Mouse (Mus musculus) layer of hippocampus, postnatal 36 days (tissue): ENCODE results near the gene Gm28557. TPM values are rescaled to one million over a fixed set of nuclear protein-coding genes. Genes with fewer than 3 reads are reported as not detected.
"Not testable (repeated sequence)": the region's sequence is repeated elsewhere in the genome, so short reads cannot be mapped to it uniquely, and the experiment has no call there.

ENCODE experiments used
- DNase-seq, 2 experiments: peaks; one replicate each; pipeline ENCODE4 v3.0.0; 2022
- total RNA-seq, 2 experiments: library from RNA; stranded (reverse); gene quantifications; 2 replicates each; pipeline ENCODE4 v1.2.3; 2021

Gm28557 gene
- 1 to 10 TPM; 2.3 to 2.5 TPM for total RNA-seq

DNA sequence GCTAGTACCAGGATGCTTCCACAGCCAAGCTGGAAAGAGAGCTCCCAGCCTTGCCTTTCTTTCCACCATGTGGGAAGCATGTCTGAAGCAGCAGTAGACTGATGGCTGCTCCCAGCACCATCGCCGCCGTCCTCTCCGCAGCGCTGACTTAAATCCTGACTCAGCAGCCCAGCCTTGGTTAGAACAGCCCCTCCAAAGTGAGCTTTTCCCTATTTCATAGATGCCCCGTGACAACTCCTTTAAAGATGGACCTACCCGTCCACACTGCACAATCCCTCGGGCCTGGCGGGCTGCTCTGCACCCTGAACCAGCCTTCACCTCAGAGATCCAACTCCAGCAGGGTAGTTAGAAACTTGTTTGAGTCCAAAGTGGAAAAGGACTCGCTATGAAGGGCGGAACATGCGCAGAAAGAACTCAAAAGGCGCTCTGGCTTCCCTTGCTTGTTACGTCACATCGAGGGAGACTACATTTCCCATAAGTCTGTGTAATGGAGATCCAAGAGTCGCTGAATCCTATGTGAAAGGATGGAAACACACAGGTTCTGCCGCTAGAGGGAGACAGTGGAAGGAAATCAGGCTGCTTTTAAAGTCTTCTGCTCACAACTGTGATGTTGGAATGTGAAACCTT, at the start of gene Gm28557:
Gene Gm28557, minus strand, starts transcription at position 411 of the 627 bp plus-strand sequence.
- DNase-seq, result peak; percentile 84 to 86

GRCm38 (mm10) chr13:67128038-67128721, 19.8 kb upstream of the Gm28557 start:
- DNase-seq, result peak; percentile 85 to 87

DNA sequence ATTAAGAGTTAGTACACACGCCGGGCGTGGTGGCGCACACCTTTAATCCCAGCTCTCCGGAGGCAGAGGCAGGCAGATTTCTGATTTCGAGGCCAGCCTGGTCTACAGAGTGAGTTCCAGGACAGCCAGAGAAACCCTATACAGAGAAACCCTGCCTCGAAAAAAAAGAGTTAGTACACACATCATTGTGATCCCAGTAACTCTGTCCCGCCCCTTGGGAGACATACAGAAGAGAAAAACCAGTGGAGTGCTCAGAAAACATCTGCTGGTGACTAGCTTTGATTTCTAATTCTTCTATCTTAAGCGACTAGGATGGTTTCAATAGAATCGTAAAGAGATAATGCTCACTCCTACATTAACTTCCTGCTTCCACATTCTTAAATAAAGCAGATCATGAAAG, 19.1 kb upstream of the Gm28557 start:
- not testable (repeated sequence) for DNase-seq

DNA sequence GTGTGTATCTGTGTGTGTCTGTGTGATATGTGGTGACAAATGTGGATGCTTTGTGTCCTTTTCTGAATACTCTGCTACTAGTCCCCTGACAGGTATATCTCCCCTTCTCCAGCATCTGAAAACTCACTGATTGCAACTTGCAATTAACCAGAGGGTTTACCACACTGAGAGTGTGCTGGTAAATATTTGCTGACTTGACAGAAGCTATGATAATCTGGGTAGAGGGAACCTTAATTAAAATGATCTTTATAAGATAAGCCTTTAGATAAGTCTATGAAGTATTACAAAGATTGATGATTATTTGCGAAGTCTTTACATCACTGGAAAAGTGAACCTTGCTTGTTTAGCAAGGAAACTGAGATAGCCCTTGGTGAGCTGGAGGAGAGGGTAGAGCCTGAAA, 16.1 kb upstream of the Gm28557 start:
- no peak for DNase-seq

GRCm38 (mm10) chr13:67121360-67121759, 13.0 kb upstream of the Gm28557 start, which contains the start of gene Zfp759:
Zfp759 (plus strand) TSS chr13:67121660.
- not testable (repeated sequence) for DNase-seq

DNA sequence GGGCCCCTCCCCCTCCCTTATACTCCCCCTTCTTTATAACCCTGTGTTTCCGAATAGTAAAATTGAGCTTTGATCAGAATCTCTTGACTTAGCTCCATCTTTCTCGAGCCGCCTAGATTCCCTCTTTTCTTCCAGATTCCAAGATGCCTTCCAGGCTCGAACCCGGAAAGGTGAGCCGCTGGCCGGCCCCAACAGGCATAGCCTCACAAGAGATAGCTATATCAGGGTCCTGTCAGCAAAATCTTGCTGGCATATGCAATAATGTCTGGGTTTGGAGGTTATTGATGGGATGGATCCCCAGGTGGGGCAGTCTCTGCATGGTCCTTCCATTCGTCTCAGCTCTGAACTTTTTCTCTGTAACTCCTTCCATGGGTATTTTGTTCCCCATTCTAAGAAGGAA, 7.8 kb upstream of the Gm28557 start, which contains the start of gene Rslcan18:
Gene Rslcan18, minus strand, starts transcription at position 101 of the 400 bp plus-strand sequence.
- DNase-seq, result not testable (repeated sequence)

- DNase-seq, result no peak
These were observed 4.9 kb upstream of the Gm28557 start for GRCm38 (mm10) chr13:67113287-67113686.

DNA sequence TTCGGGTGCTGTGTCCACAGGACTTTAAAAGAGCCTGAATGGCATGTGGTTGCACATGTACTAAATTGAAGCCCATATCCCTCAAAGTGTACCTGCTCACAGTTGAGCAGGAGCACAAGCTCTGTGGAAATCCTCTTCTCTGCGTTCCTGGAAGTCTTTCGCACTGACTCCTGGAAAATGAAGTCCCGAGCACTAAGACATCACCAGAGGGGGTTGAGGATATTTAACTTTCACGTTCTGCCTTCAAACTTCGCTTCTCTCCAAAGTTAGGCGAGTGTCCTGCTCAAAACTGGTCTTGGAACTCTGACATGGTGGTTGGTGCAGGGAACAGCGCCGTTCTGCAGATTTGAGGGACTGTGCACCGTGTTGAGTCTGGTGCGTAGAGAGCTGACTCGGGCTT, 3.7 kb upstream of the Gm28557 start:
- DNase-seq, result peak; percentile 14 to 37

DNA sequence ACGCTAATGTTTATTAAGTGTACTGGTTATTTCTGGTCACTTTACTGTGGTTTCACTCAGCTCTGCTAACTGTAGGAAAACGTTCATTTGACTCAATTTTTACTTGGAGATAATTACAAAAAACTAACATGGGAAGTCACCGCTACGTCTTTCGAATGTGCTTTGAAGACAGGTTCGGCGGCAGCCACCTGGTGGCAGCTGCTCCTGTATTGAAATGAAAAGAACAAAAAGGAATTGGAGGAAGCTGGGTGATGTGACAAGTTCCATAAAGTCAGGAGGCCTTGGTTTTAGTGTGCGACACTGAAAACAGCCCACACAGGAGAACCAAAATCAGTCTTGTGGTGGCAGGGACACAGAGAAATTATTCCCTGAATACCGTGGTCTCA, 410 bp upstream of the Gm28557 start:
- DNase-seq, result peak; percentile 22 to 42

GRCm38 (mm10) chr13:67107681-67108080, 723 bp downstream of the Gm28557 start:
- no peak for DNase-seq

DNA sequence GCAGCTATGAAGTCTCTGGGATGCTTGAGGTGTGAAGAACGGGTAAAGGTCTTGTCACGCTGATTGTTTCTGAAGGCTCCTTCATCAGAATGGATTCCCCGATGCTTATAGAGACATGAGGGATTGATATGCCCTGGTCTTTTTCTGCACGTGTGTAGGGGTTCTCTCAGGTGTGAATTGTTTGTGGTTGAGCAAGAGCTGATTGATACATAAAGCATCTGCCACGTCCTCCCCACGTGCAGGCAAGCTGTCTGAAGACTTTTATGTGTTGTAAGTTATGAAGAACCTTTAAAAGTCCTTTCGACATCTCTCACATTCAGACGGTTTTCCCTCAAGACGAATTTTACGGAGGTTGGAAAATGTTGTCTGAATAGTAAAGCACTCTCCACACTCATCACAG, 10.5 kb downstream of the Gm28557 start, which contains the start of gene Zfp708:
Gene Zfp708, minus strand, starts transcription at position 101 of the 400 bp plus-strand sequence.
- no peak for DNase-seq

GRCm38 (mm10) chr13:67090154-67090553, 18.2 kb downstream of the Gm28557 start:
- no peak for DNase-seq

GRCm38 (mm10) chr13:67081946-67082345, 26.5 kb downstream of the Gm28557 start:
- DNase-seq, result no peak

GRCm38 (mm10) chr13:67081142-67081713, 27.2 kb downstream of the Gm28557 start:
- peak; percentile 64 to 73 for DNase-seq

DNA sequence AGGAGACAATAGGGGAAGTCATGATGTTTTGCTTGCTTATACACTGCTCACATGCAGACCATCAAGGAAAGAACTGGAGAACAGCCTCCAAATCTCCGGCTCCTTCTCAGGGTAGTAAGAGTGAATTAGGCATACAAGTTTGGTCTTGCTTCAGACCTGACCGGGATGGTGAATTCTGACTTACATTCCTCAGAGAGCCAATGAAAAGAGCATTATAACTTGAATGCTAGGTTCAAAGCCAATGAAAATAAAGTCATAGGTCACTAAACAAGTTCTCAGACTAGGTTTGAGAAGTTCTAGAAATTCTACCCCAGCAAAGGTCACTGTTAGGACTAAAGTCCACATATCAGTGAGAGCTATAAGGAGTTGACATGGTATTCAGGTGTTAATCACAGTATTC, 31.2 kb downstream of the Gm28557 start:
- DNase-seq, result no peak

DNA sequence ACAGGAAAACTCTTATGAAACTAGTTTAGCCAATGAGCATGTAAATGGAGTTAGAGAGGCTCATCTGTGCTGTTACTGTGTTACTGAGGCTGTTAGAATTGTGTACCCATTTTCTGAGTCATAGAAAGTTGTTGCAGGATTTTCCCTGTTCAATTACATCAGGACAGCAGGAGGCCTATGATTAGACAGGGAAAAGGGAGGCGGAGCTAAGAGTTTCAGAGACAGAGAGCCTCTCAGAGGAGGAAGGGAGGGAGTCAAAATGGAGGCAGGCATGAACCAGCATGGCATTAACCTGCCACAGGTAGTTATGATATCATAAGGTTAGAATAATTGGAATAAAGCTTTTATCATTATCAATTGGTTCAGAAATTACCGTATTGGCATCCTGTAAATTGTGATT, 35.6 kb downstream of the Gm28557 start:
- no peak for DNase-seq

- DNase-seq, result no peak
These were observed 43.0 kb downstream of the Gm28557 start for GRCm38 (mm10) chr13:67065386-67065785.

- DNase-seq, result no peak
These were observed 46.0 kb downstream of the Gm28557 start for GRCm38 (mm10) chr13:67062427-67062826.

DNA sequence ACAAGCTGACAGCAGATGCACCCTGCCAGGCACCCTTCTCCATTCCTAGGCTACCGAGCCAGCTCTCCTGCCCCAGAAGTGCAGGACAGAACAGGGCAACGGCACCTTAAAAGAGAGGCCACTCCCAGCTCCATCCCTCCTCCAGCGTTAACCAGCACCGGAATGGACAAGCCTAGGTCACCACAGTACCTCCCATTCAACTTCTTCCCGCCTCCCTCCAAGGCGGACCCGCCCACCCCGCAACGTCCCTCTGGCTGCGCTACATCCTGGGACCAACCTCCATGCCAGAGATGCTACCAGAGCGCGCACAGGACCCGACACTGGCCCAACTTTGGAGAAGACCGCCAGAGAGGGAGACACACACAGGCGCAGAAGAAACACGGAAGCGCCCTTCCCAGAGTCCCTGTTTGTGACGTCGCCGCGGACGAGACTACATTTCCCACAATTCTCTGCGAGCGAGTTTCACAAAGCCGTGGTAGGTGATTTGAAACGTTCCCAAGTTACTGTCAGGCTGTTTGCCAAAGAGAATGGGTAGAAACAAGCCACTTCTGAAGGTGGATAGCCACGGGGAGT, 47.5 kb downstream of the Gm28557 start, which contains the start of gene Zfp712:
Gene Zfp712, minus strand, starts transcription at position 385 of the 573 bp plus-strand sequence.
- peak; percentile 91 to 92 for DNase-seq

DNA sequence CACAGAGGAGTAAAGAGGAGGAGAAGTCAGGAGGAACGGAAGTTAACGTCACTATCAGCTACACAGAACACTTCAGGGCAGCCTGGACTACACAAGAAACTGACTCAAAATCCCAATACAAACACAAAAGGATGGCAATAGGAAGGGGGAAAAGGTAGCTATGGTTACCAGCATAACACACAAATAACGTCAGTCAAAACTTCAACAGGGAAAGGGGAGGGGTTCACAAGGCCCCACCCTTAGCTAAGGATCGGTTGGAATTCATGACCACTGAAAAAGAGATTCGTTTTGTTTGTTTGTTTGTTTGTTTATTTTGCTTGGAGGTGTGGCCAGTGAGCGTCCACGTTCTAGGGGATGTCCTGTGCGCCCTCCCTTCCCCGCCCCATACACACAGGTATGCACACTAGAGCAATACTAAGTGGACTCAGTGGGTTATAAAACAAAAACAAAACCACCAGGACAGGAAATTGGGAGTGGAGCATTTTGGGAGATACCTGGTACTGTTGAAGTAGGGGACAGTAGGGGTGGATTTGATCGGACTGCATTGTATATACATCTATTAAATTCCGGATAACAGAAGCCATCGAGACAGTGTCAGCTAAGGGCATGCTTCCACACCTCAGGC, 48.1 kb downstream of the Gm28557 start:
- DNase-seq, result no peak
